Mouse (Mus musculus) MEL-GATA-1-ER (cell line): Measurements from ENCODE around the gene Rab43.

Experiments used
- DNase-seq: peaks from one replicate; pipeline ENCODE4 v3.0.0-alpha.2; 2012; ENCODE audit warnings: low read depth; ENCODE audit errors: extremely low read depth

The Rab43 gene

DNA sequence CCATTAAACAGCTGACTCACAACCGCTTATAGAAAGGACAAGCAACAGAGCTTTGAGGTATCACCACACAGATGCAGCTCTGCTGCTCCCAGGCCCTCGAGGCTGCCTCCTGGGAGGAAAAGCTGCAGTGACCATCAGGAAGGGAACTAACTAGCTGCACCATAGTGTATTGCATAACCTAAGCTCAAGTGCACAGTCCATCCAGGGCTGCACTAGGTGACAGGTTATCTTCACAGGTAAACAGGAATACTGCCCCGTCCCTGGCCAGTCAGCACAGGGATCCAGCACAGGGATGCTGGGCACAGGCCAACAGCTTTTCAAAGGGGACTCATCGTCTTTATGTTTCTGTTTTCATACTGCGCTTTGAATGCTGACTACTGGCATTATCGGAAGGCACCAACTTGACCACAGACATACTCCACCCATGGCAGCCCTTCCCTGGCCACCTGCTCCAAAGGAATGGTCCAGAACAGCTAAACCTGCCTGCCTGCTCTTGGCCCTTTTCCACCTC lies 2.3 kb downstream of the Rab43 start:
- DNase-seq, result no peak

DNA sequence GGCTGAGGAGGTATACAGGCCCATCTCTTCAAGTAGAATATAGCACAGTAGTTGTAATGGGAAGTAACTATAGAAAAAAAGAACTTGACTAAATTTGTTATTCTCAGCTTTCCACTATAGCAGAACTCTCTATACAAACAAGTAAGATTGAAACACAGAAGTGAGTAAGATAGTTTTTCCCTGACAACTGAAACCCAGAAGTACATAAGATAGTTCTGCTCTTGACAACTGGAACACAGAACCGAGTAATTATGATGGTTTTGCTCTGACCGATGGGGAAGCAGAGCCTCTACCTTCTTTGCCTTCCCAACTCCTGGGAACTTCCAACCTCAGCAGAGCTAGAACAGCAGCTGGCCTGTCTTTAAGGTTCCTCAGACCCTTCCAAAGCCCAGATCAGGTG lies 2.8 kb downstream of the Rab43 start:
- DNase-seq, result no peak

DNA sequence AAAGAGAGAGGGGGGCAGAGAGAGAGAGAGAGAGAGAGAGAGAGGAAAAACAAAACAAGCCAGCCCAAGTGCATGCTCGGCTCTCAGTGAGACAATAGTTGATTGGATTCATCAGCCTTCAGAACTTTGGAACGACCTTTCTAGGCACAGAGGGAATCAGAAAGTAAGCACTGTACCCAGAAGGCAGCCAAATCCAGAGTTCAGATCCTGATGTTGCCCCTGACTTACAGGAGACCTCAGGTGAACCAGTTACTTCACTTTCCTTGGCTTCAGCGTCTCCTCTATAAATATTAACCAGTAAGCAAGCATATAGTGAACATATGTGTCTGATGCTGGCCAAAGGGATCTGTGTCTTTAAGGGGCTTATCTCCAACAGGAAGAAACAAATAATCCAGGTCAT lies 3.4 kb downstream of the Rab43 start:
- no peak for DNase-seq

DNA sequence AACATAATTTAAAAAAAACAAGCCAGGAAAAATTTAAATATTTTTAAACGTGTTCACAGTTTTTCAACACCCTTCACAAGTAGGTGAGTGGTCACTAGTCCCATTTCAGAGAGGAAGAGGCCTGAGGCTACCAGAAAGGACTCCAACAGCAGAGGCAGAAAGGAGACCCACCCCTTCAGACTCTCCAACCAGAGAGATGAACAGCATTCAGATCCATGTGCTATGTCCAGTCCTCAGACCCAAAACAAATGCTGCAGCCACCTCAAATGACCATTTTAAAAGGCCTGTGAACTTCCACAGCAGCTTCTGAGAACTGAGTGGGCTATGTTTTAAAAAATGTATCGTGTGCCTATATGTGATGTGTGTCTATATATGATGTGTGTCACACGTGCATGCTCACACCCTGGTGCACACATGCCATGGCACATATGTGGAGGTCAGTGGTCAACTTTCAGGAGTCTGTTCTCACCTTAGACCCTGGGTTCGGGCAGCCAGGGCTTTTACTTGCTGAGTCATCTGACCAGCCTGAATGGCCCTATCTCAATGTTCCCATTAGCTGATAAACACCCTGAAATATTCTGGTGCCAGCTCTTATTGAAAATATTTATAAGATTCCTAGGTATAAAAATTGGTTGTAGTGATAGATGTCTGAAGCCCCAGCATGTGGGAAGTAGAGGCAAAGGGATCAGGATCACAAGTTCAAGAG lies 4.1 kb downstream of the Rab43 start:
- no peak for DNase-seq

- no peak for DNase-seq
Measured at GRCm38 (mm10) chr6:87806857-87807256, 5.1 kb downstream of the Rab43 start.

DNA sequence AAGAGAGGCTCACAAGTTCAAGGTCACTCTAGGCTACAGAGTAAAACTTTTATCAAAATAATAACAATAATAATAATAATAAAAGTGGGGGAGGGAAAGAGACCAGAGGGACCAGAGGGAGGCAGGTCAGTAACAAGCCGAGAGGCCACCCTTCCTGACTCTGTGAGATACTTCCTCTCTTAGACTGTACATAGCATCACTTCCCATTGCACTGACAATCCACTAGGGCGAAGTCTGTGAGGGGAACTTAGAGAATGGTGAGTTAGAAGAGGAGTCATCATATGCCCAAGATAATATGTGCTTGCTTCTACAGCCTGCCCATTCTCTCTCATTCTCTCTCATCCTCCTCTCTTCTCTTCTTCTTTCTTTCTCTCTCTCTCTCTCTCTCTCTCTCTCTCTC lies 5.9 kb downstream of the Rab43 start:
- peak; percentile 65 for DNase-seq

GRCm38 (mm10) chr6:87805448-87805847 lies 6.5 kb downstream of the Rab43 start:
- no peak for DNase-seq

DNA sequence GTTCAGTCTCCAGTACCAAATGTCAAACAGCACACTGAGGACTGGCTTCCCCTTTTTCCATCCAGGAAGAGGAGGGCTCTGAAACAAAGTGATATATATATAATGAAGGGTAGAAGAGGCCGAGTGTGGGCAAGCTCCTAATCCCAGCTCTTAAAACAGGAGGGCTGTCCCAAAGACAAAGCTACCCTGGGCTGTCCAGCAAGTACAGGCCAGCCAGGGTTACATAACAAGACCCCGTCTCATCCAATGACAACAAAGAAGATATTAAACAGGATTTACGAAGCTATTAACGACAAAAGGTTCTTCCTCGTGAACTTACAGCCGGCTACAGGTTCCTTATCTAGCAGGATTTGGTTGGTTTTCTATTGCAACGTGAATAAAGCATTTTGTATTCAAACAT lies 7.1 kb downstream of the Rab43 start:
- DNase-seq, result no peak

- DNase-seq, result no peak
Measured at GRCm38 (mm10) chr6:87804036-87804435, 7.9 kb downstream of the Rab43 start.

DNA sequence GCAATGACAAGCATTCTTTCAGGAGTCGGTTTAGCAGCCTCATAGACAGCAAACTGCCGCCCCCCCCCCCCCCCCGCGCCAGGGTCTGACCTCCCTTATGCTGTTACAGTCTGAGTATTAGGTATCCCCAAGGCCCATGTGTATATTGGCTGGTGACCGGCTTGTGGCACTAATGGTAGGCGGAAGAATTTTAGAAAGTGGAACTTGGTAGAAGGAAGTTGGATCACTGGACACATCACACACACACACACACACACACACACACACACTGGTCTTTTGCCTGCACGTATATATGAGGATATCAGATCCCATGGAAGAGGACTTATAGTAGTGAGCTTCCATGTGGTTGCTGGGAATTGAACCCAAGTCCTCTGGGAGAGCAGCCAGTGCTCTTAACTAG lies 9.5 kb downstream of the Rab43 start:
- DNase-seq, result no peak

DNA sequence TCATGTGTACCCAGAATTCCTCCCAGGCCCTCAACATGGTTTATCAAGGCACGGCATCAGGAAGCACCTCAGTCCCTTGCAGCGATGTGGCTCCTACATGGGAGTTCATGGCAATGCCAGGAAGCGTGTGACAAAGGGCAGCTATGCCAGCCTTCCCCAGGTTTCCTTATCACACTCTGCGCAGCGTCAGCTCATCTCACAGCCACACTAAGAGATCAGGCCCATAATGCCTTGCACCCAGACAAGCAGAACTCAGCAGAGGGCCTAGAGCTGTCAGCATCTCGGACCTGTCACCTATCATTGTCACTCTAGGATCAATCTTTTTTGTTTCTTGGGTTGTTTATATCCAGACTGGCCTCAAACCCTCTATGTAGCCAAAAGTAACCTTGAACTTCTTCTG lies 12.4 kb downstream of the Rab43 start:
- no peak for DNase-seq

- no peak for DNase-seq
Measured at GRCm38 (mm10) chr6:87797321-87797720, 14.6 kb downstream of the Rab43 start.

DNA sequence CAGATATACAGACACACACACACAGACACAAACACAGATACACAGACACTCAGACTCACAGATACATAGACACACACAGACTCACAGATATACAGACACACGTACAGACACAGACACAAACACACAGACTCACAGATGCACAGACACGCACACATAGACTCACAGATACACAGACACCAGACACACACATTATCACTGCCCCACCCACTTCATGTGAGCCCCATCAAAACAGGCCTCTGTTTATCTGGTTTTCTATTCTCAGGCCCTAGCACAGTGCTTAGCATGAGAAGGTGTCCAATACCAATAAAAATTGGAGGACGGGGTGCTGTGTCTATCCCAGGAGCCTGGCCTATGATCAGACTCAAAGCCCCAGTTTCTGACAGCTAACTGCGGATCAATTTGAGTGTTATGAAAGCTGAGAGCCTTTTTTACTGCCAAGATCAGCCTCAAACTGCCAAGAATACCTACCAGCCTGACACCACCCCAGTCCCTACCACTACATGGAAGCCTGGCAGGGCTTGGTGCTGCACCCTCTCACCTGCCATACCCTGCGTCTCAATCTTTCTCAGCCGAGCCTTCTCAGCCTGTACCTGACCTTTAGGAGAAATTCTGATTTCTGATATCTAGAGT lies 15.6 kb downstream of the Rab43 start:
- DNase-seq, result no peak

DNA sequence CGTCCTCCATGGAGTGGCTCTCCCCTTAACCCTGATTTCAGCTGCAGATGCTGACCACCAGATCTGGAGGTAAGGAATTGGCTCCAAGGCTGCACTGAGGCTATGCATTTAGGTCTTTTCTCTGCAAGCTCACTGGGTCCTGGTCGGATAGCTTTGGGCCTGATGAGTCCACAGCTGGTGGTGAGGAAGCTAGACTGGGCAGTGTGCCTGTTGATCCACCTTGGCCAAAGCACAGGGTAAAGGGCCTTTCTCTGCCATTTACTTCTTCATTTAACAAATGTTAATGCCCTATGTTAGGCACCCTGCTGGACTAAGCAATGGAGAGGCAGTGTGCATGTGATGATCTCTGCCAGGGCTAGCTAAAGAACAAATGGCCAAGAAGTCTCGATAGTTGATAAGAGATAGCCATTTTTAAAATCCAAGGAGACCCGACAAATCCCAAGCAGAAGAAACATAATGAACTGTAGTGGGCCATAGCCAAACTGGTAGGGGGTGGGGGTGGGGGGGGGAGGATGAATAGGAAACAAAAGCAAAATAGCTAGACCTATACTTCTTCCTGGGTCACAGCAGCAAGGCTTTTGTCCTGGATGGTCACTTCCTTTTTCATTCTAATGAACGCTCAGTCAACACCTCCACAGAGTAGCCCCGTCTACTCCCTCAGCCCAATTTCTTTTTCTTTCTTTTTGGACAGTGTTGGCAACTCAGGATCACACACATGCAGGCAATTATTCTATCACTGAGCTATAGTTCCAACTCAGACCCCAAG lies 16.4 kb downstream of the Rab43 start:
- DNase-seq, result no peak

DNA sequence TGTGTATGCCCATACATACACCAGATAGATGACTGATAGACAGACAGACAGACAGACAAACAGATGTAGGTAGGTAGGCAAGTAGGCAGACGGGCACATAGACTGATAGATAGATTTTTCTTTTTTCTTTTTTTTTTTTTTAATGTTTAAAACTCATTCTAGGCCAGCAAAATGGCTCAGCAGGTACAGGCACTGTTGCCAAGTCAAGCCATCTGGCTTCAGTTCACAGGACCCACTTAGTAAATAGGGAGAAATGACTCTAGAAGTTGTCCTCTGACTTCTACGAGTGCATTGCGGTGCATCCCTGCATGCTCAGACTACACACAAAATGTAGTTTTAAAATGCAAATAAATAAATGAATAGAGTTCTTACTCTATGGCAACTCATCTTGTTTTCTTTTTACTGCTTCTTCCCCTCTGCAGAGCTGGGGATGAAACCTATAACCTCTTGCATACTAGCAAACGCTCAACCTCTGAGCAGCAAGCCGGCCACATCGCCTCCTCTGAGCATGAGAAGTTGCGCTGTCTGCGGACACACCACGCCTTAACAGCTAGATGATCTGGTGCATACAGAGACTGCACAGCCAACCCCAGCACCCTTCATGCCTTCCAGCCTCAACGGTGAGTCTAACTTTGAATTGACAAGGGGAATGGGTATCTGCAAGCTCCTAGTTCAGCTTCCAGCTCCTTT lies 18.0 kb downstream of the Rab43 start:
- no peak for DNase-seq

- DNase-seq, result no peak
Measured at GRCm38 (mm10) chr6:87791826-87792225, 20.1 kb downstream of the Rab43 start.

GRCm38 (mm10) chr6:87790779-87791480 lies 21.0 kb downstream of the Rab43 start:
- DNase-seq, result peak; percentile 84

DNA sequence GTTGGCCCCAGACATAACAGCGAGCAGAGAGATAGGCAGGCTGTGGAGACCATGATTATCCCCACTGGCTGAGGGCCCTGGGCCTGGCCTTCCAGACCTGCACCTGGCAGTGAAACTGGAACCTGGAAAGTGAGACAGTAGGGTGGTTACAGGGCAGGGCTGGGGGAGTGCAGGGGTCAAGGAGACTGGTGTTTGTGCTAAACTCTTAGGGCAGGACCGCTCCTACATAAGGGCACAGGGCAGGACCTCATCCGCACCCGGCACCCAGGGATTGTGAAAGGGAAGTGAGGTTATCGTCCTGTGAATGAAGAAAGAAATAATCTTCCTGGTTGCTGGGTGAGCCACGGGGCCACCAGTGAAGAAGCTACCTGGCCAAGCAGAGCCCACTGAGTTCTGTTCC lies 22.2 kb downstream of the Rab43 start:
- DNase-seq, result no peak

DNA sequence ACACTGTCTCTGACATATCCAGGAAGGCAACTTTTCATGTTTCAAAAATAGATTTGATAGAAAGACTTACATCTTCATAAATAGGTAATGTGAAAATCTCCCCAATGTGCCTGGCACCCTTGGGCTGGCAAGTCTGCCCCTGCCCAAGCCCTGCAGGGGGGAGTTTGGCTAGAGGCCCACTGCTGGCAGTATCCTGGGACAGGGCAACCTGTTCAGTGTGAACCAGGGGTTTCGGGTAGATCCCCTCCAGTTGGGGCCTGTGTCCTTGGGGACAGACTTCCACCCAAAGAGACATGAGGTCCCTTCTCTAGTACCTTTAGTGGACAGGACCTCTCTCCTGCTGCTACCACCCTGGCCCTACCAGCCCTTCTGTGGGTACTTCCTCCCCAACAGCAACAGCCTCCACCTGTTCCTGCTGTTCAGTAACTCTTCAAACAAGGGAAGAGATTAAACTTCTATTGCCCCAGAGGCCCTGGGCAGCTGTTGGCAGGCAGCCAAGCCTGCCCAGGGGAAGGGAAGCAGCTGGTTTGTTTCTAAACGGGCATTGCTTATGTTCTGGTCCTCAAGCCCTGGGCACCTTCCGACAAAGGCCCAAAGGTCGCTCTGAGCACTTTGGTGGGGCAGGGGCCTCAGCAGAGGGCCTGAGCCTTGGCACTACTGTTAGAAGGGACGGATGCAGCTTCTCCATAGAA lies 22.9 kb downstream of the Rab43 start:
- no peak for DNase-seq

DNA sequence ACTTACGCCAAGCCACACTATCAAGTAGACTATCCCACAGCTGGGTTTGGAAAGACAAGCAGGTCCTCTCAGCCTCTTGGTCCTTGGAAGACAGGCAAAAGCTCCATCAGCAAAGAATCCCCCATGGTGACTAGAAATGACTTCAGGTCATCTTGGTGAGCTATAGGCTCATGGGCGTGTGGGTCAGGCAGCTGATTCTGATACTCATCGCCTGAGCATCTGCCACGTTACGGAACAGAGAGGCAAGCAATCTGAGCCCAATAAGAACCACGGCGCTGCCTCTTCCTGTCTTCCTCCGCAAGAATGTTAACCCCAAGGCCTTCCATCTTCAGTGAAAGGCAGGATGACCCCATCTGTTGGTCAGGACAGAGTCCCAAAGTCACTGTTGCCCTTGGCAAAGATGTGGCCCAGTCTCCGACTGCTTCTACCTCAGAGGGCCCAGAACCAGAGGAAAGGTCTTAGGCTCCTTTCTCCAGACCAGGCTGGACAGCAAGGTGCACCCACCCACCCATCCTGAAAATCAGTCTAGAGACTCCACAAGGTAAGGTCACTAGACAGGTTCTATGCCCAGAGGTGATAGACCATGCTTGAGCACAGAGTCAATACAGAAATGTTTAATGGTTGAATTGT lies 23.6 kb downstream of the Rab43 start:
- no peak for DNase-seq
